Mouse (Mus musculus) cerebellum, adult 2 months (tissue): Measurements from ENCODE around the gene Slc40a1. TPM values are rescaled to one million over a fixed set of nuclear protein-coding genes. Genes with fewer than 3 reads are reported as not detected.

Experiments
- DNase-seq, 2 experiments: peaks; one replicate each; pipeline ENCODE4 v3.0.0; 2021
- H3K27ac ChIP-seq: fragments of 200-500 bp; 2 replicates; pipeline ENCODE4 v1.5.1; 2012; ENCODE audit warnings: low read length, control low read depth, inconsistent platforms; ENCODE audit not compliant: insufficient read depth
- H3K27me3 ChIP-seq: fragments of 200-500 bp; 2 replicates; pipeline ENCODE4 v1.6.1; 2012; ENCODE audit warnings: inconsistent platforms, mild to moderate bottlenecking, low read length, moderate library complexity; ENCODE audit not compliant: control insufficient read depth, insufficient read depth
- H3K4me1 ChIP-seq: fragments of 200-500 bp; 2 replicates; pipeline ENCODE4 v1.6.1; 2011; ENCODE audit warnings: low read length; ENCODE audit not compliant: control insufficient read depth, insufficient read depth
- H3K4me3 ChIP-seq: fragments of 200-500 bp; replicated peaks from 2 replicates; pipeline ENCODE3; 2011; ENCODE audit warnings: mild to moderate bottlenecking, low read depth, low read length, control low read depth; ENCODE audit not compliant: insufficient read depth
- CTCF ChIP-seq: fragments of 200-500 bp; IDR thresholded peaks from 2 replicates; pipeline ENCODE4 v1.5.1; 2011; ENCODE audit warnings: low read depth, mild to moderate bottlenecking, control low read depth, low read length, moderate library complexity, borderline replicate concordance; ENCODE audit not compliant: insufficient read depth
- POLR2A ChIP-seq: fragments of 200-500 bp; IDR thresholded peaks from 2 replicates; pipeline ENCODE4 v1.6.1; 2011; ENCODE audit warnings: low read length, control low read depth, borderline replicate concordance; ENCODE audit not compliant: insufficient read depth
- WGBS: fragments of 180-500 bp; shearing (Covaris S2); methylation state at CpG from one replicate; pipeline ENCODE4 v1.1.7; 2018; 5-methylcytosine and 5-hydroxymethylcytosine counted together
- polyA plus RNA-seq: library from polyadenylated mRNA; depleted of rRNA; stranded (reverse); fragments of >200 nt; gene quantifications from 2 replicates; pipeline ENCODE4 v1.2.3, GENCODE M21; 2012

Slc40a1 gene
- polyA plus RNA-seq, 1 experiment: 8.6 TPM

- DNase-seq: no peak
- TF ChIP-seq POLR2A: no peak
- TF ChIP-seq CTCF: no peak
- WGBS: 80% methylated on average over 3 of the region's 3 CpGs
- Histone ChIP-seq H3K27me3 (no peaks in the 10 kb centered on the region), H3K4me3 (no peak overlapping the region), H3K27ac (no peak overlapping the region), H3K4me1 (no peaks in the 10 kb centered on the region)
These were observed 45.0 kb downstream of the Slc40a1 start for GRCm38 (mm10) chr1:45881228-45881832.

- no peak for DNase-seq
- Histone ChIP-seq H3K27ac (no peak overlapping the region), H3K4me1 (no peaks in the 10 kb centered on the region), H3K27me3 (no peaks in the 10 kb centered on the region), H3K4me3 (no peak overlapping the region)
- WGBS: 88% methylated on average over 3 of the region's 3 CpGs
- no peak for TF ChIP-seq CTCF
- no peak for TF ChIP-seq POLR2A
These were observed 48.9 kb downstream of the Slc40a1 start for GRCm38 (mm10) chr1:45877463-45877862.

- no peak for DNase-seq
- H3K27ac ChIP-seq: no peak overlapping the region
- TF ChIP-seq CTCF (no peak), POLR2A (no peak)
- H3K4me1 ChIP-seq: no peaks in the 10 kb centered on the region
- WGBS: 89% methylated on average over 6 of the region's 6 CpGs
- no peak overlapping the region for H3K4me3 ChIP-seq
- no peaks in the 10 kb centered on the region for H3K27me3 ChIP-seq
These were observed 49.7 kb downstream of the Slc40a1 start for GRCm38 (mm10) chr1:45876450-45877198.

- no peak overlapping the region for H3K27ac ChIP-seq
- no peak for TF ChIP-seq CTCF
- DNase-seq: no peak
- WGBS: 73% methylated on average over 2 of the region's 2 CpGs
- no peaks in the 10 kb centered on the region for H3K27me3 ChIP-seq
- no peaks in the 10 kb centered on the region for H3K4me1 ChIP-seq
- no peak overlapping the region for H3K4me3 ChIP-seq
These were observed 50.7 kb downstream of the Slc40a1 start for GRCm38 (mm10) chr1:45875640-45876039.

- 84% methylated on average over 2 of the region's 2 CpGs for WGBS
These were observed 53.1 kb downstream of the Slc40a1 start for GRCm38 (mm10) chr1:45873250-45873649.

GRCm38 (mm10) chr1:45868479-45869137 lies 57.7 kb downstream of the Slc40a1 start:
- TF ChIP-seq CTCF: no peak
- no peak for TF ChIP-seq POLR2A
- H3K27ac ChIP-seq: no peak overlapping the region
- H3K4me3 ChIP-seq: no peak overlapping the region
- 90% methylated on average over 3 of the region's 3 CpGs for WGBS
- no peak for DNase-seq
- no peaks in the 10 kb centered on the region for H3K27me3 ChIP-seq
- no peaks in the 10 kb centered on the region for H3K4me1 ChIP-seq

More at GRCm38 (mm10) chr1:45873250-45873649, 53.1 kb downstream of the Slc40a1 start:
- Histone ChIP-seq H3K27ac (no peak overlapping the region), H3K27me3 (no peaks in the 10 kb centered on the region), H3K4me3 (no peak overlapping the region), H3K4me1 (no peaks in the 10 kb centered on the region)
- TF ChIP-seq POLR2A (no peak), CTCF (no peak)
- DNase-seq: no peak

- H3K4me3 ChIP-seq: no peak overlapping the region
- DNase-seq: no peak
- H3K27ac ChIP-seq: no peak overlapping the region
- no peak for TF ChIP-seq CTCF
- TF ChIP-seq POLR2A: no peak
- no peaks in the 10 kb centered on the region for H3K27me3 ChIP-seq
- WGBS: 79% methylated on average over 1 of the region's 1 CpGs
- no peaks in the 10 kb centered on the region for H3K4me1 ChIP-seq
These were observed 58.3 kb downstream of the Slc40a1 start for GRCm38 (mm10) chr1:45868050-45868449.
